Mouse (Mus musculus) intestine, embryonic 16.5 days (tissue): ENCODE data around the gene Rps6kc1. TPM values are rescaled to one million over a fixed set of nuclear protein-coding genes. Genes with fewer than 3 reads are reported as not detected.

Experiments used
- ATAC-seq: fragments of 200-750 bp; cut with Nextera tagmentation; 2 replicates; pipeline ENCODE4 v1.8.0; 2017; ENCODE audit warnings: moderate TSS enrichment, moderate library complexity
- H3K27ac ChIP-seq: fragments of 300-500 bp; sonication (generic); 2 replicates; pipeline ENCODE4 v1.5.1; 2014; ENCODE audit warnings: mild to moderate bottlenecking, low read length
- H3K27me3 ChIP-seq: fragments of 300-500 bp; sonication (generic); replicated peaks from 2 replicates; pipeline ENCODE4 v1.6.1; 2014; ENCODE audit warnings: low read length, control low read depth, mixed read lengths; ENCODE audit not compliant: control insufficient read depth, insufficient read depth
- H3K36me3 ChIP-seq: fragments of 300-500 bp; sonication (generic); 2 replicates; pipeline ENCODE4 v1.6.1; 2014; ENCODE audit warnings: low read length, control low read depth; ENCODE audit not compliant: control insufficient read depth, insufficient read depth
- H3K4me1 ChIP-seq: fragments of 300-500 bp; sonication (generic); 2 replicates; pipeline ENCODE4 v1.6.1; 2014; ENCODE audit warnings: low read length, control low read depth, mixed read lengths; ENCODE audit not compliant: control insufficient read depth, insufficient read depth
- H3K4me2 ChIP-seq: fragments of 300-500 bp; sonication (generic); 2 replicates; pipeline ENCODE4 v1.6.1; 2014; ENCODE audit warnings: low read depth, low read length, control low read depth
- H3K4me3 ChIP-seq: fragments of 300-500 bp; sonication (generic); 2 replicates; pipeline ENCODE4 v1.5.1; 2014; ENCODE audit warnings: mild to moderate bottlenecking, low read length
- H3K9ac ChIP-seq: fragments of 300-500 bp; sonication (generic); 2 replicates; pipeline ENCODE4 v1.6.1; 2014; ENCODE audit warnings: low read depth, low read length
- H3K9me3 ChIP-seq: fragments of 300-500 bp; sonication (generic); 2 replicates; pipeline ENCODE4 v1.6.1; 2016; ENCODE audit warnings: low read length, control low read depth; ENCODE audit not compliant: control insufficient read depth
- WGBS: fragments of 180-500 bp; shearing (Covaris S2); extraction: QIAGEN DNeasy Blood & Tissue Kit; methylation state at CpG from one replicate; pipeline ENCODE4 v1.1.7; 2014; 5-methylcytosine and 5-hydroxymethylcytosine counted together
- polyA plus RNA-seq: library from polyadenylated mRNA; unstranded; fragments of >200 nt; fragmentation: Nextera tagmentation; extraction: Ambion mirVana; gene quantifications from 2 replicates; pipeline ENCODE4 v1.2.1, GENCODE M21; 2015

Rps6kc1 gene
- polyA plus RNA-seq, 1 experiment from 2014 or later, result 11.8 TPM

- H3K27me3 ChIP-seq, result no peaks in the 10 kb centered on the region
- WGBS, result 92% methylated on average over 7 of the region's 7 CpGs
- 0 out of 2 replicates have a peak, but pooled peaks cover 2% of the 10 kb centered on the region for H3K4me1 ChIP-seq
- H3K36me3 ChIP-seq, result no peaks in the 10 kb centered on the region
- no peak overlapping the region for H3K4me3 ChIP-seq
- no peak overlapping the region for H3K27ac ChIP-seq
- ATAC-seq, result no peak
- H3K4me2 ChIP-seq, result no peak overlapping the region
- no peaks in the 10 kb centered on the region for H3K9me3 ChIP-seq
- no peak overlapping the region for H3K9ac ChIP-seq
These were observed 228.5 kb downstream of the Rps6kc1 start for GRCm38 (mm10) chr1:190683060-190683459.

- no peak overlapping the region for H3K27ac ChIP-seq
- H3K4me3 ChIP-seq, result no peak overlapping the region
- H3K9me3 ChIP-seq, result no peaks in the 10 kb centered on the region
- H3K27me3 ChIP-seq, result no peaks in the 10 kb centered on the region
- no peak for ATAC-seq
- H3K4me1 ChIP-seq, result 0 out of 2 replicates have a peak, but pooled peaks cover 2% of the 10 kb centered on the region
- H3K9ac ChIP-seq, result no peak overlapping the region
- 0 out of 2 replicates have a peak overlapping the region, but pooled peaks have one; percentile 21 for H3K4me2 ChIP-seq
- 60% methylated on average over 25 of the region's 25 CpGs for WGBS
- H3K36me3 ChIP-seq, result no peaks in the 10 kb centered on the region
These were observed 229.3 kb downstream of the Rps6kc1 start for GRCm38 (mm10) chr1:190682021-190682926.

- Histone ChIP-seq H3K9me3 (no peaks in the 10 kb centered on the region), H3K9ac (no peak overlapping the region), H3K27me3 (no peaks in the 10 kb centered on the region), H3K4me2 (no peak overlapping the region), H3K36me3 (no peaks in the 10 kb centered on the region), H3K27ac (no peak overlapping the region), H3K4me3 (no peak overlapping the region), H3K4me1 (no peaks in the 10 kb centered on the region)
- no peak for ATAC-seq
- 67% methylated on average over 3 of the region's 3 CpGs for WGBS
These were observed 236.1 kb downstream of the Rps6kc1 start for GRCm38 (mm10) chr1:190675455-190675854.

- no peak for ATAC-seq
- H3K9me3 ChIP-seq, result no peaks in the 10 kb centered on the region
- 67% methylated on average over 10 of the region's 10 CpGs for WGBS
These were observed 242.5 kb downstream of the Rps6kc1 start for GRCm38 (mm10) chr1:190669099-190669498.

DNA sequence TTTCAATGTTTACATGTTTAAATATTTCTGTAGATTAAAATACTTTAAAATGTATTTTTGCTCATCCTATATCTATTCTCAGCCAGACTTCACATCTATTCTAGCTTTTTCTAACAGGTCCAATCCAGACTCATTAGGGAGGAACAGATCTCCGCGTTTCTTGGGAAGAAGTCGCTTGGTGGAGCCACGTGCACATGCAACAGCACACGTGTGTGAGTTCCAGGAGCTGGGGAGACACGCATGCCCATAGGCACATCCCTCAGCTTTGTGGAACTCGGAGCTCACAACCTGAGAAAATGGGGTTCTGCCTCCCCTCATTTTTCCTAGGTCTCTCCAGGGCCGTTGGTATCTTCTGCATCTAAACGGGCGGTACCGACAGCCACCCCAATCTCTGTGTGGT lies 243.7 kb downstream of the Rps6kc1 start:
- Histone ChIP-seq H3K9ac (no peak overlapping the region), H3K9me3 (no peaks in the 10 kb centered on the region), H3K4me3 (no peak overlapping the region), H3K36me3 (no peaks in the 10 kb centered on the region), H3K27ac (no peak overlapping the region), H3K4me2 (no peak overlapping the region), H3K27me3 (no peaks in the 10 kb centered on the region), H3K4me1 (no peaks in the 10 kb centered on the region)
- WGBS, result 94% methylated on average over 11 of the region's 11 CpGs
- ATAC-seq, result no peak

More at GRCm38 (mm10) chr1:190669099-190669498, 242.5 kb downstream of the Rps6kc1 start:
- Histone ChIP-seq H3K36me3 (no peaks in the 10 kb centered on the region), H3K27me3 (no peaks in the 10 kb centered on the region), H3K4me2 (no peak overlapping the region), H3K4me1 (no peaks in the 10 kb centered on the region), H3K4me3 (no peak overlapping the region), H3K9ac (no peak overlapping the region), H3K27ac (no peak overlapping the region)

- H3K27me3 ChIP-seq, result no peaks in the 10 kb centered on the region
- no peaks in the 10 kb centered on the region for H3K36me3 ChIP-seq
- ATAC-seq, result no peak
- H3K4me2 ChIP-seq, result no peak overlapping the region
- WGBS, result 86% methylated on average over 5 of the region's 5 CpGs
- no peak overlapping the region for H3K27ac ChIP-seq
- H3K9ac ChIP-seq, result no peak overlapping the region
- no peak overlapping the region for H3K4me3 ChIP-seq
- no peaks in the 10 kb centered on the region for H3K4me1 ChIP-seq
- no peaks in the 10 kb centered on the region for H3K9me3 ChIP-seq
These were observed 244.2 kb downstream of the Rps6kc1 start for GRCm38 (mm10) chr1:190667326-190667725.

DNA sequence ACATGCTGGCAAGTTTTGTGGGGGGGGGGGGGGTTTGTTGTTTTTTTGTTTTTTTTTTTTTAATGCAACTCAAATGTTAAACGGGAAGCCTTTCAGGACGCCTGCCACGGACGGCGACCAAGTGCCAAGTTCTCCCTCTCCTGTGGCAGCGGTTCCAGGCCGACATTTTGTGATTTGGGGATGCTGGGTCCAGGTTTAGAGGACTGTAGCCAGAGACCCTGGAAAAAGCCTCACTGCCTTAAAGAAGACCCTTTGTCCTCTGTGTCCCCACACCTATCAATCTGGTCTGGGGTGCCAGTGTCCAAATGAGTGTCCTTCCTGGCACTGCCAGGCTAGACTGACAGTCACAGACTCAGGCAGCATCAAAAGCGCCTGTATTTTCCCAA lies 246.1 kb downstream of the Rps6kc1 start:
- Histone ChIP-seq H3K4me2 (no peak overlapping the region), H3K9me3 (no peaks in the 10 kb centered on the region), H3K4me3 (no peak overlapping the region), H3K27ac (no peak overlapping the region), H3K4me1 (0 out of 2 replicates have a peak, but pooled peaks cover 2% of the 10 kb centered on the region), H3K36me3 (no peaks in the 10 kb centered on the region), H3K9ac (no peak overlapping the region), H3K27me3 (no peaks in the 10 kb centered on the region)
- ATAC-seq, result no peak
- 85% methylated on average over 8 of the region's 8 CpGs for WGBS

DNA sequence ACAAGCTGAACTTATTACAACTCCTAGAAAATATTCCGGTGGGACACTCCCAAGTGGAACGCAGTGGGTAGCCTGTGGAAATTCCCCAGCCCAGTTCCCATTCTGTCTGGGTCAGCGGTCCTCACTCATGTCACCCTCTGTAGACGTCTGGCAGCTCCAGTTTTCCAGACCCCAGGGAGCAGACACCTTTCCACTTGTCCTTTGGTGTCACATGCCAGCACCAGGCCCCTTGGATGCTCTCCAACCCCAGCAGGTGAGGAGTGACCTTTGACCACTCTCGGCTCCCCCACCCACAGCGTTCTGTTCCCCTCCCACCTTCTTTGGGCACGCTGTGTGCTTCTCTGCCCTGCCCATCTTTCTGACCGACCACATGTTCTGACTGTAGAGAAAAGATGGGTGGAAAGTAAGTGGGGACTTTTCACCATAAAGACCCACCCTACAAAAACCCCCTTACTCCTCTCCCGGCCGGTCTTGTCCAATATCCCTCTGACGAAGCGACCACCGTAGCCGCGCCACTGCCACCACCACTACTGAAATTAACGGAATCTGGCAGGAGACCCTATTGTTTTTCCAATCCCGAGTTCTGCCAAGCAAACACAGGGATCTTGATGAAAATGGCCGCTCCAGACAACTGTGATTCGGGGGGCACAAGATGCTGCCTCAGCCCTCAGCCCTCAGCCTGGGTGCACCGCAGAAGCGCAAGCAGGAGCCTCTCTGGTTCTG lies 246.6 kb downstream of the Rps6kc1 start:
- Histone ChIP-seq H3K4me2 (no peak overlapping the region), H3K27me3 (no peaks in the 10 kb centered on the region), H3K27ac (no peak overlapping the region), H3K9me3 (no peaks in the 10 kb centered on the region), H3K4me1 (0 out of 2 replicates have a peak, but pooled peaks cover 2% of the 10 kb centered on the region), H3K4me3 (no peak overlapping the region), H3K36me3 (no peaks in the 10 kb centered on the region), H3K9ac (no peak overlapping the region)
- 80% methylated on average over 21 of the region's 21 CpGs for WGBS
- peak; percentile 69 for ATAC-seq

GRCm38 (mm10) chr1:190663996-190664395 lies 247.6 kb downstream of the Rps6kc1 start:
- WGBS, result 87% methylated on average over 4 of the region's 4 CpGs
- no peak overlapping the region for H3K9ac ChIP-seq
- H3K4me1 ChIP-seq, result 0 out of 2 replicates have a peak, but pooled peaks cover 2% of the 10 kb centered on the region
- no peak overlapping the region for H3K4me3 ChIP-seq
- H3K27me3 ChIP-seq, result no peaks in the 10 kb centered on the region
- no peaks in the 10 kb centered on the region for H3K9me3 ChIP-seq
- no peak overlapping the region for H3K4me2 ChIP-seq
- H3K36me3 ChIP-seq, result no peaks in the 10 kb centered on the region
- no peak for ATAC-seq
- H3K27ac ChIP-seq, result no peak overlapping the region
